Mouse (Mus musculus) layer of hippocampus, postnatal 25 days (tissue): ENCODE data around the gene Cks1b. TPM values are rescaled to one million over a fixed set of nuclear protein-coding genes. Genes with fewer than 3 reads are reported as not detected.

ENCODE experiments used
- DNase-seq, 2 experiments: peaks; one replicate each; pipeline ENCODE4 v3.0.0; 2022; ENCODE audit warnings: mixed read lengths in 2 of 2, low spot score in 1 of 2; ENCODE audit errors: extremely low spot score in 1 of 2
- total RNA-seq, 2 experiments: library from RNA; stranded (reverse); gene quantifications; 2 replicates each; pipeline ENCODE4 v1.2.3; 2021

The Cks1b gene
- total RNA-seq, 2 experiments from 2014 or later, result 2.4 to 3.0 TPM

GRCm38 (mm10) chr3:89401329-89401728 is 16.9 kb downstream of the Cks1b start:
- no peak for DNase-seq

- DNase-seq, result no peak
These were observed 21.6 kb downstream of the Cks1b start for GRCm38 (mm10) chr3:89396654-89397005.

- DNase-seq, result peak in 1 of 2 experiments; percentile 53
These were observed 22.2 kb downstream of the Cks1b start for GRCm38 (mm10) chr3:89395806-89396653.

GRCm38 (mm10) chr3:89395419-89395805 is 22.8 kb downstream of the Cks1b start:
- DNase-seq, result no peak

- DNase-seq, result peak in 1 of 2 experiments; percentile 48
These were observed 23.3 kb downstream of the Cks1b start for GRCm38 (mm10) chr3:89394894-89395256.

GRCm38 (mm10) chr3:89394006-89394893 is 23.9 kb downstream of the Cks1b start, which contains the start of gene Zbtb7b:
Gene Zbtb7b (minus strand): TSS chr3:89394776.
- DNase-seq, result peak in 1 of 2 experiments; percentile 41

- peak; percentile 73 to 85 for DNase-seq
These were observed 24.6 kb downstream of the Cks1b start for GRCm38 (mm10) chr3:89393605-89394004.

GRCm38 (mm10) chr3:89392871-89393311 is 25.3 kb downstream of the Cks1b start:
- no peak for DNase-seq

GRCm38 (mm10) chr3:89391663-89392511 is 26.3 kb downstream of the Cks1b start:
- DNase-seq, result no peak

GRCm38 (mm10) chr3:89390699-89391662 is 27.2 kb downstream of the Cks1b start:
- no peak for DNase-seq

GRCm38 (mm10) chr3:89390111-89390515 is 28.1 kb downstream of the Cks1b start:
- DNase-seq, result no peak

- no peak for DNase-seq
These were observed 29.1 kb downstream of the Cks1b start for GRCm38 (mm10) chr3:89388901-89389740.

GRCm38 (mm10) chr3:89388134-89388881 is 29.9 kb downstream of the Cks1b start:
- DNase-seq, result peak in 1 of 2 experiments; percentile 41

GRCm38 (mm10) chr3:89387632-89388031 is 30.6 kb downstream of the Cks1b start:
- no peak for DNase-seq

- no peak for DNase-seq
These were observed 31.5 kb downstream of the Cks1b start for GRCm38 (mm10) chr3:89386438-89387420.

- no peak for DNase-seq
These were observed 32.7 kb downstream of the Cks1b start for GRCm38 (mm10) chr3:89385451-89385850.
